Mouse (Mus musculus): Measurements from ENCODE around the gene Gm3002. TPM values are rescaled to one million over a fixed set of nuclear protein-coding genes. Genes with fewer than 3 reads are reported as not detected.
"Not testable (repeated sequence)": the region's sequence is repeated elsewhere in the genome, so short reads cannot be mapped to it uniquely, and the experiment has no call there.

The Gm3002 gene
- under 1 TPM; 0.30 to 0.64 TPM for total RNA-seq (2021)

DNA sequence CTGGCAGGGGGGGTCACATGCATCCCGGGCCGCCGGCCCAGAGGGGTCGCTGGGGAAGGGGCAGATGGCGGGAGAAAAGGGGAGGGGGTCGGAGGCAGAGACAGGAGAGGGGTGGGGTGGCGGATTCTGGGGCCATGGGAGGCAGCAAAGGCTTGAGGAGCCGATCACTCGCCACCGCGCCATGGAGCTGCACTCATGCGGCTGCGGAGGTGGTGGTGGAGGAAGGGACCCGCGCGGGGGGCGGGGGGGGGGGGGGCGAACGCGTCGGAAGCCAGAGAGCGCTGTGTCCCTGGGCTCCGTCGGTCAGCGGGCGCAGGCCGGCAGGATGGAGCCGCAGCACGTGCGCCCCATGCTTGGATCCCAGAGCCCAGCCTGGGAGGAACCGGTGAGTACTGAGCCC, at the start of gene Gm3002:
Gene Gm3002 (plus strand): TSS at position 301 of the 400 bp plus-strand sequence.
- DNase-seq; intact Hi-C loops (cut with DNase I): not testable (repeated sequence)

DNA sequence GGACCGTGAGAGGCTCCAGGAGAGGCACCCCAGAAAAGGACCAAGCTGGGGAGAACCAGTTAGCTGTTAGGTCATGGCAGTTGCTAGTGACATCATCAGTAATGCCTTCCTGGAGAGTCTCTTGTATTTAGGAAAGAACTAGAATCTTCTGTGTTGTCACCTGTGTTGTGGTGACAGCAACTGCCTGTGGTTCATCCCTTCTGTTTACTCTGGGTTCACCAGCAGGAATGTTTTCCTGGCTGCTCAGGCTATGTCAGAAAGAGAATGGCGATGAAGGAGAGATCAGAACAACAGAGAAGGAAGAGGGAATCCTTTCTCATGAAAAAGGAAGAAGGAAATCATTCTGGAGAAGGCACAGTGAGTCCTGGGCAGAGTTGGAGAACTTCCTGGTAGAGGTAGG, 36.1 kb downstream of the Gm3002 start, which contains the start of gene Gm3033:
Gene Gm3033 (plus strand): TSS at position 301 of the 400 bp plus-strand sequence.
- DNase-seq; intact Hi-C loops (cut with DNase I): not testable (repeated sequence)

DNA sequence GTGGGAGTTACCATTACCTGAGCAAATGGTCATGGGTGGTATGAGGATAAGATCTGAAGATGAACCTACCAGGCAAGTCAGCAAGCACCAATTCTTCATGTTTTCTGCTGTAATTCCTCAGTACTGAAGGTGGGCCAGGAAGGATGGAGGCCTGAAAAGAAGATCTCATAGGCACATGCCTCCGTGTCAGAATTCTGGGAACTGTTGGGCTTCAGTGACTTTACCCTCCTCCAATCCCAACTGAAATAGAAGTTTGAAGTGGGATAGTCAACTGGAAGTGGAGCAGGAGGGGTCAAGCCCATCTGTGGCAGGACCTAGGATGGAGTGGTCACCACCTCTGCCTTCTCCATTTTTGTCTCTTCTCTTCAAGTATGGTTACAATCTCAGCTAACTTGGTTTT, 74.0 kb downstream of the Gm3002 start, which contains the start of gene Gm2916:
Gene Gm2916 (plus strand): TSS at position 301 of the 400 bp plus-strand sequence.
- intact Hi-C loops (cut with DNase I); DNase-seq: not testable (repeated sequence)

GRCm38 (mm10) chr14:3931456-3931855, 121.6 kb downstream of the Gm3002 start, which contains the start of gene Gm3029:
Gm3029 (plus strand) TSS chr14:3931756.
- intact Hi-C loops (cut with DNase I); DNase-seq: not testable (repeated sequence)

DNA sequence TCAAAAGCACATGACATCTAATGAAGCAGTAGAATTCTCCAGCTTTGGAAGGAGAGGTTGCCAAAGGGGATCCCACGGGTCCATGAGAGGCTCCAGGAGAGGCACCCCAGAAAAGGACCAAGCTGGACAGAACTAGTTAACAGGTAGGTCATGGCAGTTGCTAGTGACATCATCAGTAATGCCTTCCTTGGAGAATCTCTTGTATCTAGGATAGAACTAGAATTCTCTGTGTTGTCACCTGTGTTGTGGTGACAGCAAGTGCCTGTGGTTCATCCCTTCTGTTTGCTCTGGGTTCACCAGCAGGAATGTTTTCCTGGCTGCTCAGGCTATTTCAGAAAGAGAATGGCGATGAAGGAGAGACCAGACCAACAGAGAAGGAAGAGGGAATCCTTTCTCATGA, 153.4 kb downstream of the Gm3002 start, which contains the start of gene Gm3095:
Gene Gm3095 (plus strand): TSS at position 301 of the 400 bp plus-strand sequence.
- intact Hi-C loops (cut with DNase I); DNase-seq: not testable (repeated sequence)

DNA sequence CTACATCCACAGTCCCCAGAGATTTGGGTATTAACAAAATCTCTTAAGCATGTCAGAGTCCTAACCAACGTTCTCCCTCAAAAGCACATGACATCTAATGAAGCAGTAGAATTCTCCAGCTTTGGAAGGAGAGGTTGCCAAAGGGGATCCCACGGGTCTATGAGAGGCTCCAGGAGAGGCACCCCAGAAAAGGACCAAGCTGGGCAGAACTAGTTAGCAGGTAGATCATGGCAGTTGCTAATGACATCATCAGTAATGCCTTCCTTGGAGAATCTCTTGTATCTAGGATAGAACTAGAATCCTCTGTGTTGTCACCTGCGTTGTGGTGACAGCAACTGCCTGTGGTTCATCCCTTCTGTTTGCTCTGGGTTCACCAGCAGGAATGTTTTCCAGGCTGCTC, 188.2 kb downstream of the Gm3002 start, which contains the start of gene Gm3099:
Gene Gm3099 (plus strand): TSS at position 301 of the 400 bp plus-strand sequence.
- intact Hi-C loops (cut with DNase I); DNase-seq: not testable (repeated sequence)

Other genes with a start within 250 kb of the Gm3002 start
- gene Gm3012, start 175.6 kb upstream of the Gm3002 start, total RNA-seq (2021): not detected
- gene Gm3020, start 158.0 kb upstream of the Gm3002 start, total RNA-seq (2021): under 1 TPM in 1 of 2 experiments, not detected in 1; 0.30 TPM
- not detected for gene Gm3043, start 121.3 kb upstream of the Gm3002 start, total RNA-seq (2021)
- gene Gm3033, start 36.2 kb downstream of the Gm3002 start, total RNA-seq (2021): under 1 TPM; 0.27 to 0.28 TPM
- not detected for gene Gm2916, start 74.1 kb downstream of the Gm3002 start, total RNA-seq (2021)
- gene Gm3029, start 121.7 kb downstream of the Gm3002 start, total RNA-seq (2021): not detected
- gene Gm3095, start 153.5 kb downstream of the Gm3002 start, total RNA-seq (2021): not detected
- gene Gm3099, start 188.3 kb downstream of the Gm3002 start, total RNA-seq (2021): not detected
- 1 to 10 TPM in 1 of 2 experiments, under 1 TPM in 1; 0.28 to 1.2 TPM for gene Gm5796, start 213.9 kb downstream of the Gm3002 start, total RNA-seq (2021)

Measured in heart, postnatal 36 days (tissue).